Mouse (Mus musculus) MEL (cell line): ENCODE data around the gene Zcrb1.

ENCODE experiments used
- CTCF ChIP-seq, 3 experiments: IDR thresholded peaks in 2 of 3; conservative IDR thresholded peaks in 1 of 3; 2 replicates each; pipeline ENCODE4 v1.5.1; 2011 to 2012; ENCODE audit warnings: low read length in 3 of 3, low read depth in 2 of 3, mild to moderate bottlenecking in 2 of 3, improper control_type of control experiment in 1 of 3, inconsistent platforms in 1 of 3, mixed read lengths in 1 of 3, moderate library complexity in 1 of 3; ENCODE audit not compliant: control insufficient read depth in 1 of 3, insufficient read depth in 1 of 3, poor library complexity in 1 of 3, severe bottlenecking in 1 of 3
- EP300 ChIP-seq, 2 experiments: IDR thresholded peaks; 2 replicates each; pipeline ENCODE4 v1.6.1; 2011; ENCODE audit warnings: improper control_type of control experiment in 2 of 2, low read length in 2 of 2, low read depth in 1 of 2, mild to moderate bottlenecking in 1 of 2
- HCFC1 ChIP-seq: IDR thresholded peaks from 2 replicates; pipeline ENCODE4 v1.6.1; 2012; ENCODE audit warnings: low read depth, mild to moderate bottlenecking, inconsistent platforms, low read length, improper control_type of control experiment, moderate library complexity
- JUND ChIP-seq: IDR thresholded peaks from 2 replicates; pipeline ENCODE4 v1.6.1; 2011; ENCODE audit warnings: low read depth, mild to moderate bottlenecking, improper control_type of control experiment, low read length
- MAFK ChIP-seq: IDR thresholded peaks from 2 replicates; pipeline ENCODE4 v1.6.1; 2011; ENCODE audit warnings: low read depth, mild to moderate bottlenecking, low read length, improper control_type of control experiment, borderline replicate concordance
- POLR2A ChIP-seq, 2 experiments: IDR thresholded peaks; 2 replicates each; pipeline ENCODE4 v1.6.1; 2011 to 2012; ENCODE audit warnings: low read length in 2 of 2, mild to moderate bottlenecking in 2 of 2, control low read depth in 1 of 2, improper control_type of control experiment in 1 of 2, low read depth in 1 of 2, moderate library complexity in 1 of 2; ENCODE audit not compliant: control insufficient read depth in 1 of 2, insufficient read depth in 1 of 2, poor library complexity in 1 of 2

DNA sequence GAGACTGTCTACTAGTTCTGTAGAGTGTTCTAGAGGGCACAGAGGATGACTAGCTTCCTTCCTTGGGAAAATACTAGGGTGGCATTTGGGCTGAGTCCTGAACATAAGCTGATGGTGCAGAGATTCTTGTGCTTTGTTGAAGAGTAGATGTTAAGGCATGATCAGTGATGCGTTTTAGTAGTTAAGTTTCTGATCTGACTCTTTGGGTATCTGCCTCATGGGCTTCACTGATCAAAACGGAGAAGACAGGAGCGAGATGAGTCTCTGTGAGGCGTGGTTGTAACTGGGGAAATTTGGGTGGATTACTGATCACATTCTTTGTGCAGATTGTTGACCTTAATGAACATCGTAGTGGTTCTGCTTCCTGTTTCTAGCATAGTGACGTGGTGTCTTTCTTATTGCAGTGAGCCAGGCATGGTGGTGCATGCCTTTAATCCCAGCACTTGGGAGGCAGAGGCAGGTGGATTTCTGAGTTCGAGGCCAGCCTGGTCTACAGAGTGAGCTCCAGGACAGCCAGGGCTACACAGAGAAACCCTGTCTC is 7.4 kb upstream of the Zcrb1 start:
- TF ChIP-seq EP300 (IDR thresholded peaks at IDR 0.05; ENCODE audit: low read depth in 1 of 2, low read length in 2 of 2): no peak
- no peak for TF ChIP-seq HCFC1
- no peak for TF ChIP-seq CTCF (IDR thresholded peaks at IDR 0.05 in 2 of 3, conservative IDR thresholded peaks at IDR 0.05 in 1 of 3; ENCODE audit: control insufficient read depth in 1 of 3, insufficient read depth in 1 of 3, low read depth in 2 of 3, low read length in 3 of 3, poor library complexity in 1 of 3, severe bottlenecking in 1 of 3)
- no peak for TF ChIP-seq MAFK
- TF ChIP-seq POLR2A (IDR thresholded peaks at IDR 0.05; ENCODE audit: control insufficient read depth in 1 of 2, insufficient read depth in 1 of 2, low read depth in 1 of 2, low read length in 2 of 2, poor library complexity in 1 of 2): no peak
- TF ChIP-seq JUND: no peak
